Mouse (Mus musculus) cerebellum, postnatal 25 days (tissue): Measurements from ENCODE around the gene Slpi.

Experiments used
- DNase-seq, 2 experiments: peaks; one replicate each; pipeline ENCODE4 v3.0.0; 2021; ENCODE audit warnings: mixed read lengths in 2 of 2

The Slpi gene

GRCm38 (mm10) chr2:164389020-164389419 is at the start of gene Slpi:
Gene Slpi (minus strand): TSS chr2:164389095.
- DNase-seq: peak; percentile 19 to 45

DNA sequence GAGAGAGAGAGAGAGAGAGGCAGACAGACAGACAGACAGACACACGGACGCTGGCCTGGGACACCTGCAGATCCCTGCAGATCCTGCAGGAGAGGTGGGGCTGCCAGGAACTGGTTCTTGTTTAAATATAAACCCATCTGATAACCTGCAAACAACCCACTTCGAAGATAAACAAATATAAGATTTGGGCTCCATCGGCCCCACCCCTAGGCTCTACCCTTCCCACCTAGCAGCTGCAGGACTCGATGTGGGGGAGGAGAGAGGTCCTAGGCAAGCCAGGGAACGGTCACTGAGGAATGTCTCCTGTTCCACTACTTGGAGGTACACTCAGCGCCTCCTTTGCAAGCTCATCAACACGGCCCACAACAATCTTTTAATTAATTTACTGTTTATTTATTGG is 49.4 kb upstream of the Slpi start:
- no peak for DNase-seq

DNA sequence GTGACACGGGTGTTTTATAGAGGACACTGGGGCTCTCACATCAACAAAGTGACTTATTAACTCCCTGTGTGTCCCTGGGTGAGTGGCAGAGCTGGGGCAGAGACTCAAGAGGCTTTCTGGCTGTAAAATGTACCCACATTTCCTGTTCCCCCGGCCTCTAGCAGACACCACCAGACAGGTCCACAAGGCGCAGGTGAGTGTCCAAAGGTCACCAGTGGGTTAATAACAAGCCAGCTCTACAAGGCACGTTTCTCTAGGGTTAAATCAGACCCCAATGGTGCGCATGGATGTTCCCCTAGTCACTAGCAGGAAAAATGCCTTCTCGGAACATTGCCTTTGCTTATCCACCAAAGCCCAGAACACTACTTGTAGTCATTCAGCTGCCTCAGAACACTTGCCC is 48.8 kb upstream of the Slpi start:
- DNase-seq: no peak

- DNase-seq: no peak
Measured at GRCm38 (mm10) chr2:164436961-164437360, 48.1 kb upstream of the Slpi start.

DNA sequence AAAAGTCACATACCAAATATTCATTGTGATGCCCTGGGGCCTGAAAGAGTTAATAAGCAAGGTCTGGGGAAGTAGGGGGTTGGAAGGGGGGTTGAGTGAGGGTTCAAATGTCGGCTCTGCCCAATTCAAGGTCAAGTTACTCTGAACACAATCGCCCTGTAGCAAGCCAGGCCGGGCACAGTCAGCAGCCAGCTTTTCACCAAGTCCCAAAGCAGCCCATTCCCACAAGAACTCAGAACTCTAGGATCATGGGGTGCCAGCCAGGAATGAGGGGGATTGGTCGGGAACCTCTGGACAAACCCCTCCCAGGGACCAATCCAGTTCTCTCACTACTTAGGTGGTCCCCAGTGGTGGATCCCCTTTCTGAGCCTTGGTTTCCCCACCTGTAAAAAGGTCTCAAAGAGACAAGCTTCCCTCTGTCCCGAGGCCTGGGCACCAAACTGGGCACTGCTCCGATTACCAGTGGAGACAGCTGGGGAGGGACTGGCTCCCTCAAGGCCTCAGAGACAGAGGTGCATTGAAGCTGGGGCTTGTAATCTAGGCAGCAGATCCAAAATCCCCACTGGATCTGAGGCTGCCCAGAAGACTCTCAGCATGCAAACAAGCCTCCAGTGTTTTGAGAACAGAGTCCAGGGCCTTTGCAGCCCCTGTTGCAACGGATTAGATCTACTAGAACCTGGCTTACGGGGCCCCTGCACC is 47.5 kb upstream of the Slpi start:
- no peak for DNase-seq

- DNase-seq: no peak
Measured at GRCm38 (mm10) chr2:164435216-164436090, 46.6 kb upstream of the Slpi start.

- no peak for DNase-seq
Measured at GRCm38 (mm10) chr2:164434681-164435080, 45.8 kb upstream of the Slpi start.

DNA sequence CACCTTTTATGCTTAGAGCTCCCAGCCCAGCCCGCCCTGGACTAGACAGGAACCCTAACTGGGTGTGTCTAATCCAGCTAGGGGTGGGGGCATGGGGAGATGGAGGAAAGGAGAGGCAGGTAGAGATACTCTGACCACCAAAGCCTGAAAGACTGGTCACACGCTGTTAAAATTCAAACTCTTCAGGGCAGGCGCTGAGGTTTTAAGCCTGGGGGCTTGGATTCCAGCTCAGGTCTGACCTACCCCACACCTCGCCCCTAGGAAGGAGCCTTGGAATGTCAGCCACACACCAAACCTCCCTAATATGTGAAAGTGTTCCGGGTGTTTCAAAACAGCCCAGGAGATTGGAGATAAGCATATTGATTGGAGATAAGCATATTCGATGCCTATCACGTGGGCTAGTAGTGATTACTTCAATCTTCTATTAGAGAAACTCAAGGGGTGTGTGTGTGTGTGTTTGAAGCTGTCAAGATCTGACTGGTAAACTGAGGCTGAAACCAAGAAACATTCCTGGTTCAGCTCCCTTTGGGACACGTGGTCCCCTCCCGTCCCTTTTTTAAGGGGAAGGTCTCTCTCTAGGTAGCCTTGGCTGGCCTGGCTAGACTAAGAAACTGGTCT is 44.5 kb upstream of the Slpi start:
- DNase-seq: no peak

DNA sequence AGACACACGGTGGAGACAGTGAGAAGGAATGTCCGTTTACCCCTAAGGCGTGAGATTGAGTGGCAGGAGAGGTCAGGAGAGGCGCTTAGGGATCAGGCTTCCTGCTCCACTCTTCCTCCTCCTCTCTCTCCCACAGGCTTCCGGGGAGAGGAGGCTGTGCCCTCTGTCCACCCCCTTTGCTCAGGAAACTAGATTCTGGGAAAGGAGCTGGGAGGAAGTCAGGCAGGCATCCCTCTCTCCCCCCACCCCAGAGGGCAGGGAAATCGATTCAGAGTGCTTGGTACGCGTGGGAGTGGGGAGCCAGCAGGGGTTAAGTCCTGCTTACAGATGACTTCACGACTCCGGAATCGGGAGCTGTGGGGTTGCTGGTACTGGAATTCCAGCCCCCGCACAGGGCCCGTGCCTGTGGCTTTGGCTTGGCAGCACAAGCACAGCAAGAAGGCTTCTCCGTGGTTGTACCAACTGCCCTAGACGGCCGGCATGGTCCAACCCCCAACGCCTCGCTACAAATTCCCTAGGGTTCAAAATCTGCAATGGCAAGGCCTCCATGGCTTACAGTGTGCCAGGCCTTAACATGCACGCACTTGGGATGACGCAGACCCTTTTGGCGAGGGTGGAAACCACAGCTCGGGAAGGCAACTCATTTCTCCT is 43.8 kb upstream of the Slpi start:
- DNase-seq: no peak

GRCm38 (mm10) chr2:164431676-164432465 is 43.0 kb upstream of the Slpi start:
- DNase-seq: no peak

DNA sequence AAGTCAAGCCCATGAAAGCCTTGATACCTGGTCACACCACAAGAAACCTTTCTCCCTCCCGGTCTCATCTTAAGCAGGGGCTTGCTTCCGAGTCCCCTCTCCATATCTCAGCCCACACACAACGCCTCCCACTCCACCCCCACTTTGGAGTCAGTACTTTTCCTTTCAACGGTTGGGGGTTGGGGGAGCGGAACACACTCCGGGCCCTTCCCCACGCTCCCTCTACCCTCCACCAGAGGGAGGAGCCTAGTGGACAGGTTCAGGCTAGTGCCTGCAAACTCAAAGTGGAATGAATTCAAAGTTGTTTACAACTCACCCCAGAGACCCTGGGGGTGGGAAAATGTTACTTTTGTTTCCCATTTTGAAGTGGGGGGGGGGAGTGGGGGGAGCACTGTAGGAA is 41.8 kb upstream of the Slpi start:
- no peak for DNase-seq

- no peak for DNase-seq
Measured at GRCm38 (mm10) chr2:164429881-164430615, 41.2 kb upstream of the Slpi start.

GRCm38 (mm10) chr2:164428451-164428850 is 39.6 kb upstream of the Slpi start:
- DNase-seq: no peak

GRCm38 (mm10) chr2:164426952-164427351 is 38.1 kb upstream of the Slpi start:
- DNase-seq: no peak

DNA sequence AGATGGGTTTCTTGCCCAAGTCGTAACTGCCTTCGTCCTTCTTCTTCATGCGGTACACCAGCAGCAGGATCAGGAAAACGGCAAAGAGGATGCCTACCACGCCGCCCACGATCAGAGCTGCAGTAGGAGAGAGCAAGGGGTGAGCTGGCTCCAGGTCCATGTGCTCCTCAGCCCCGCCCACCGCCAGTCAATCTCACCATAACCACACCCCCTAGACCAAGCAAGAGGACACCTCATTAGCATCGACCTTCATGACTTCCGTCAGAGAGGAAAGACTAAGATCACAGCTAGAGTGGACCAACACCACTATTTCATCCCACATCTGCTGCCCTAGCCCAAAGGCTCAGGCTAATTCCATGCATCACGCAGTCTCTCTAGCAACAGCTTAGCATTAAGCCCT is 37.2 kb upstream of the Slpi start:
- no peak for DNase-seq

DNA sequence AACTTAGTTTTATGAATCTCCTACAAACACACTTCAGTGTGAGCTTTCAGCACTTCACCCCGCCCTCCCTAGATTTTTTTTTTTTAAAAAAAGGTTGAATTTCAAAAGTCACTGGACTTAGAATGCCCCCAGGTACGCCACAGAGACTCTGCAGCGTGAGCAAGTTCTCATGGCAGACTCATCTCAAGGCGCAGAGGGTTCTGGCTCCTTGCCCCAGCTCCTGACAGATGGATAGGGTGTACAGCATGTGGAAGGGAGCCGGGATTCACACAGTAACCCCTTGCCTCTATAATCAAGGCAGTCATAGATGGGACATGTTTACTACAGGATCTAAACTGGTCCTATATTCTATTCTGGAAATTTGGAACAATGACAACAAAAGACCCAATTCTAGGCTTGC is 36.5 kb upstream of the Slpi start:
- DNase-seq: peak in 1 of 2 experiments; percentile 66

- no peak for DNase-seq
Measured at GRCm38 (mm10) chr2:164424406-164424805, 35.5 kb upstream of the Slpi start.

- no peak for DNase-seq
Measured at GRCm38 (mm10) chr2:164423464-164423863, 34.6 kb upstream of the Slpi start.

GRCm38 (mm10) chr2:164422675-164423393 is 33.9 kb upstream of the Slpi start:
- no peak for DNase-seq

DNA sequence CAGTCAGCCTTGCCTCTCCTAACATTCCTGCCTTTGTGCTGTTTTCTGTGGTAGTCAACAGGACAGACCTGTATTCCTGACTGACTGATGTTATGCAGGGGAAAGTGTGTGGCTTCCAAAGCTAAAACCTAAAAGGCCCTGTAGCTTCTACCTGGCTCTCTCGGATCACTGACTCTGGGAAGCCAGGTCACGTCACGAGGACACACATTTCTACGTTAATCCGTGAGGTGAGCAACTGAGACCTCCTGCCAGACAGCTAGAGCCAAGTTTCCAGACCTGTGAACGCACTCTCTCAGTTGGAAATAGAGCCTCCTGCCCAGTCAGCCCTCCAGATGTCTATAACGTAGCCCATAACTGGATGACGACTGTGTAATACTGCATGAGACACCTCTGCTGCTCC is 33.1 kb upstream of the Slpi start:
- no peak for DNase-seq

- DNase-seq: no peak
Measured at GRCm38 (mm10) chr2:164421306-164421705, 32.4 kb upstream of the Slpi start.
